Mouse (Mus musculus): ENCODE results near the gene Ptcd2. TPM values are rescaled to one million over a fixed set of nuclear protein-coding genes. Genes with fewer than 3 reads are reported as not detected.
"Not testable (repeated sequence)": the region's sequence is repeated elsewhere in the genome, so short reads cannot be mapped to it uniquely, and the experiment has no call there.

Ptcd2 gene
- polyA plus RNA-seq, 1 experiment from 2014 or later, result 48.8 TPM

DNA sequence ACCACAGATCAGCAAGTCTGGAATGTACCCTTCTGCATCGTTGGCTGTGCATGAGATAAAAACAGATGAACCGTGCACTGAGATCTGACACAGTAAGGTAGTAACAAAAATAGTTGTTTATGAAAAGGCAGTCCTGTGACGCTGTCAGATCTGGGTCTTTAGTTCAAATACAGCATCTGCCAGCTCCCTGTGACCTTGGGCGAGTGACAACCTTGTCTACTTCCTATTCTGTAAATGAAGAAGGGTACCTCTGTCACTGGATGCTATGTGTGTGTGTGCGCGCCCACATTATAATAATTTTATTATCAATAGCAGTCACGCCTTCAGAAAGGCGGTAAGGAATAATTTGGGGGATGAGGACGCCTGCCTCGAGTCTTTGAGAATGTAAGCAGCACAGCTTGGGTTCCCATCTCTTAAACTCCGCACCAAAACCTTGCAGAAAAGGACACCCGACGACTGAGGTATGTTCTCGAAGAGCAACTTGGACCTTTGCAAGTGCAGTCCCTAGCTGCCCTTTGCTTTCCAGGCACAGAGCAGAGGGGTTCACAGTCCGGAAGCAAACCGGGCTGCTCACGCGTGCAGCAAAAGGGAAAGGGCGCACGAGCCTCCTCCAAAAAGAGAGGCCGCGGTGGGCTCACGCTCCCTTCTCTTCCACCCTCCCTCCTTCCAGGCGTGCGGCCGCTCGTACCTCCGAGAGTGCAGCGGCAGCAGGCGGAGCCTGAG, 468 bp downstream of the Ptcd2 start:
- no peaks in the 10 kb centered on the region for H3K27me3 ChIP-seq (ENCODE audit: insufficient read depth, low read length)
- TF ChIP-seq CTCF (IDR thresholded peaks at IDR 0.05; ENCODE audit: low read depth), result no peak
- peaks cover 51% of the 10 kb centered on the region for H3K36me3 ChIP-seq (ENCODE audit: insufficient read depth)
- 2% methylated on average over 25 of the region's 30 CpGs for WGBS
- no peaks in the 10 kb centered on the region for H3K9me3 ChIP-seq (ENCODE audit: low read depth, low read length)
- H3K4me2 ChIP-seq, result peak overlapping the region; percentile 66
- DNase-seq, result peak; percentile 3
- ATAC-seq (ENCODE audit: insufficient read depth), result peak; percentile 83
- H3K27ac ChIP-seq (ENCODE audit: low read depth), result peak overlapping the region; percentile 88
- H3K4me1 ChIP-seq (ENCODE audit: insufficient read depth), result peaks cover 7% of the 10 kb centered on the region
- H3K9ac ChIP-seq, result peak overlapping the region; percentile 86
- H3K4me3 ChIP-seq (ENCODE audit: low read depth, low read length), result peak overlapping the region; percentile 93

DNA sequence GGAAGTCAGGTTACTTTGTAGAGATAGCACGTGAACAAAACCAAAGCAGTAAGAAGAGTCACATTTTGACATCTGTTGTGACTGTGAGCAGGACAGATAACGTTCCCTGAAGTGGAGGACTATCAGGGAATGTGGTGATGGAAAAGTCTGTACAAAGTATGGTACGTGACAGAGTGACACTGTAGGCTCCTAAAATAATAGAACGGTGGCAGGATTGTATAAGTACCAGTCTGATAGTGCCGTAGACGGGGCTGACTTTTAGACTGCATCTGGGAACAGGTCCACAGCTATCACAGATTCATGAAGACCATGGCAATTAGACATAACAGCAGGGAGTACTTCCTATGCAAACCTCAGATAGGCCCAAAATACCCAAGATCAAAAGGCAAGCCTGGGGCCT, 3.0 kb downstream of the Ptcd2 start:
- Histone ChIP-seq H3K9me3 (ENCODE audit: low read depth, low read length) (no peaks in the 10 kb centered on the region), H3K27me3 (ENCODE audit: insufficient read depth, low read length) (no peaks in the 10 kb centered on the region), H3K4me2 (no peak overlapping the region), H3K36me3 (ENCODE audit: insufficient read depth) (peaks cover 59% of the 10 kb centered on the region), H3K9ac (no peak overlapping the region), H3K4me1 (ENCODE audit: insufficient read depth) (peaks cover 7% of the 10 kb centered on the region), H3K27ac (ENCODE audit: low read depth) (no peak overlapping the region), H3K4me3 (ENCODE audit: low read depth, low read length) (no peak overlapping the region)
- ATAC-seq (ENCODE audit: insufficient read depth) (no peak), DNase-seq (no peak)
- 93% methylated on average over 6 of the region's 6 CpGs for WGBS
- TF ChIP-seq CTCF (IDR thresholded peaks at IDR 0.05; ENCODE audit: low read depth), result no peak

GRCm38 (mm10) chr13:99337510-99337909, 7.0 kb downstream of the Ptcd2 start:
- 70% methylated on average over 6 of the region's 6 CpGs for WGBS
- H3K9me3 ChIP-seq (ENCODE audit: low read depth, low read length), result no peaks in the 10 kb centered on the region

DNA sequence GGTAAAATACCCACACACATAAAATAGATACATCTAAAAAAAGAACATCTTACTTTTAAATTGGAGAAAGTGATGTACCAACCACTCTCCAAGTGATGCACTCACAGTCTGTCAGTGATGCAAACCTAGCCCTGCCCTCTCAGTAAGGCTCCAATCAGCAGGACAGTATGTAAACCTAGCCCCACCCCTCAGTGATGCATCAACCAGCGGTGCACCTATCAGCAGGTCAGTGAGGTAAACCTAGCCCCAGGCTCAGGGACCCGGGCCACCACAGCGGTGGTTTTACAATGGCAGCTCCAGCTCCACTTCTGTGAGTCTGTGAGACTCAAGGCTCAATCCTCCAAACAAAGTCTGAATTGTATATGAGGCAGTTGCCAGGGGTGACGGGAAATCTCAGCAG, 13.2 kb downstream of the Ptcd2 start:
- no peak for TF ChIP-seq CTCF (IDR thresholded peaks at IDR 0.05; ENCODE audit: low read depth)
- H3K4me3 ChIP-seq (ENCODE audit: low read depth, low read length), result no peak overlapping the region
- H3K4me1 ChIP-seq (ENCODE audit: insufficient read depth), result no peaks in the 10 kb centered on the region
- H3K36me3 ChIP-seq (ENCODE audit: insufficient read depth), result peaks cover 87% of the 10 kb centered on the region
- H3K9ac ChIP-seq, result no peak overlapping the region
- DNase-seq, result no peak
- no peaks in the 10 kb centered on the region for H3K9me3 ChIP-seq (ENCODE audit: low read depth, low read length)
- H3K4me2 ChIP-seq, result no peak overlapping the region
- H3K27ac ChIP-seq (ENCODE audit: low read depth), result no peak overlapping the region
- WGBS, result 72% methylated on average over 4 of the region's 4 CpGs
- no peaks in the 10 kb centered on the region for H3K27me3 ChIP-seq (ENCODE audit: insufficient read depth, low read length)
- no peak for ATAC-seq (ENCODE audit: insufficient read depth)

More at GRCm38 (mm10) chr13:99337510-99337909, 7.0 kb downstream of the Ptcd2 start:
- TF ChIP-seq CTCF (IDR thresholded peaks at IDR 0.05; ENCODE audit: low read depth), result no peak
- Histone ChIP-seq H3K27me3 (ENCODE audit: insufficient read depth, low read length) (no peaks in the 10 kb centered on the region), H3K4me1 (ENCODE audit: insufficient read depth) (no peaks in the 10 kb centered on the region), H3K27ac (ENCODE audit: low read depth) (no peak overlapping the region), H3K4me2 (no peak overlapping the region), H3K36me3 (ENCODE audit: insufficient read depth) (peaks cover 86% of the 10 kb centered on the region), H3K4me3 (ENCODE audit: low read depth, low read length) (no peak overlapping the region), H3K9ac (no peak overlapping the region)
- no peak for DNase-seq
- no peak for ATAC-seq (ENCODE audit: insufficient read depth)

DNA sequence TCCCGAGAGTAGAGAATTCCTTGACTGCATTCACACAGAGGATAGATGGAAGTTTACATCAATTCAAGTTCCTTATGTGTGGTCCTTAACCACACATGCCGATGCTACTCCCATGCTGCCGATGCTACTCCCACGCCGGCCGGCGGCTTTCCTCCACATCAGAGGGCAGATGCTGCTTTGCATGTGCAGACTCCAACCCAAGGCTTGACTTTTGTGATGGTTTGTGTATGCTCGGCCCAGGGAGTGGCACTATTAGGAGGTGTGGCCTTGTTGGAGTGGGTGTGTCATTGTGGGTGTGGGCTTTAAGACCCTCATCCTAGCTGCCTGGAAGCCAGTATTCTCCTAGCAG, 20.2 kb downstream of the Ptcd2 start:
- not testable (repeated sequence) for H3K27ac ChIP-seq (ENCODE audit: low read depth); H3K9me3 ChIP-seq (ENCODE audit: low read depth, low read length); DNase-seq; H3K4me2 ChIP-seq; H3K9ac ChIP-seq; H3K4me1 ChIP-seq (ENCODE audit: insufficient read depth); H3K27me3 ChIP-seq (ENCODE audit: insufficient read depth, low read length); H3K4me3 ChIP-seq (ENCODE audit: low read depth, low read length); ATAC-seq (ENCODE audit: insufficient read depth)
- 88% methylated on average over 8 of the region's 8 CpGs for WGBS
- H3K36me3 ChIP-seq (ENCODE audit: insufficient read depth), result peaks cover 86% of the 10 kb centered on the region

DNA sequence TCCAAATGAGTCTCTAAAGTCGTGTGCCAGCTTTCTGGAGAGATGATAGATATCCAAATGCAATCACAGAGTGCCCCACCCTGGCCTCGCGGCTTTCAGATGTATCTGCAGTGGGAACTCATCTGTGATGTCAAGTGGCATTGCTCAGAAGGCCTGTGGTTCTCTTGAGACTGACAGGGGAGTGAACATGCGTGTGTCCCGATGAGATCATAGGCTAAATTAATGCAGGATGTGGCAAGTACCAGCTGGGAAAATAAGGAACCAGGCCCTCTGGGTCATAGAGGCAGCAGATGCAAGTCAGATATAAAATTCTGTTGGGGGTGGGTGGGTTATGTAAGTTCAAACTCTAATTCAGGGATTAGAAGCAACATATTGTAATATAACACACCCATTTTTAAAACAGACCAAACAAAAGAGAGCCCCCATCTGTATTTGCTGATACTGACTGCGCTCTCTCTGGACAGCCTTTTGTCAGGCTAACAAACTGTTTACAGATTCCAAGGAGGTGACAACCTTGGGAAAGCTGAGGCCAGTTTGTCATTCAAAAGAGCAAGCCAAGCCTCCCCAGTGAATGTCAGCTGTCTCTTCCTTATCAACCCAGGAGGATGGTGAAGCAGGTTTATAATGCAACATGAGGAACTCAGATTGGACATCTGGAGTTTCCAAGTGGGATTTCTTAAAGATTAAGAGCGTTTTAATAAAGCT, 20.7 kb downstream of the Ptcd2 start:
- H3K27ac ChIP-seq (ENCODE audit: low read depth), result no peak overlapping the region
- no peaks in the 10 kb centered on the region for H3K9me3 ChIP-seq (ENCODE audit: low read depth, low read length)
- WGBS, result 81% methylated on average over 7 of the region's 7 CpGs
- no peak for TF ChIP-seq CTCF (IDR thresholded peaks at IDR 0.05; ENCODE audit: low read depth)
- H3K4me1 ChIP-seq (ENCODE audit: insufficient read depth), result no peaks in the 10 kb centered on the region
- no peaks in the 10 kb centered on the region for H3K27me3 ChIP-seq (ENCODE audit: insufficient read depth, low read length)
- no peak overlapping the region for H3K4me3 ChIP-seq (ENCODE audit: low read depth, low read length)
- H3K36me3 ChIP-seq (ENCODE audit: insufficient read depth), result peaks cover 84% of the 10 kb centered on the region
- no peak overlapping the region for H3K4me2 ChIP-seq
- DNase-seq (no peak), ATAC-seq (ENCODE audit: insufficient read depth) (no peak)
- no peak overlapping the region for H3K9ac ChIP-seq

DNA sequence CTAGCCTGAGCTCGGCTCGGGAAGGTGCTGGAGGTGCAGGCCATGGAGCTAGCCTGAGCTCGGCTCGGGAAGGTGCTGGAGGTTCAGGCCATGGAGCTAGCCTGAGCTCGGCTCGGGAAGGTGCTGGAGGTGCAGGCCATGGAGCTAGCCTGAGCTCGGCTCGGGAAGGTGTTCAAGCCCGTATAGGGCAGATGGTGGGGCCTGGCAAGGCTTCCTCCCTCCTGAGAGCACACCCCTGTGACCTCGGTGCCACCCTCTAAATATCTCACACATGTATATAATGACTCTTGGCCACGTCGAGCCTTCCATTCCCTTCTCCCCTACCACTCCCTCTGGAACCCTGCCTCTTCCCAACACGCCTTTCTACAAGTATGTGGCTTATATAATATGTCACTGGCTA, 21.6 kb downstream of the Ptcd2 start:
- H3K4me2 ChIP-seq; H3K9ac ChIP-seq; DNase-seq; H3K4me1 ChIP-seq (ENCODE audit: insufficient read depth); ATAC-seq (ENCODE audit: insufficient read depth); H3K9me3 ChIP-seq (ENCODE audit: low read depth, low read length); H3K4me3 ChIP-seq (ENCODE audit: low read depth, low read length); H3K27ac ChIP-seq (ENCODE audit: low read depth); H3K27me3 ChIP-seq (ENCODE audit: insufficient read depth, low read length): not testable (repeated sequence)
- WGBS, result 90% methylated on average over 12 of the region's 13 CpGs
- H3K36me3 ChIP-seq (ENCODE audit: insufficient read depth), result peaks cover 78% of the 10 kb centered on the region
